Mouse (Mus musculus): ENCODE measurements at regions not wholly inside any gene's neighbourhood (a gene's known extent, or its start where the extent isn't known, plus 50 kb on each side); places are given as distances from the start of the nearest gene placed in this dataset.

DNA sequence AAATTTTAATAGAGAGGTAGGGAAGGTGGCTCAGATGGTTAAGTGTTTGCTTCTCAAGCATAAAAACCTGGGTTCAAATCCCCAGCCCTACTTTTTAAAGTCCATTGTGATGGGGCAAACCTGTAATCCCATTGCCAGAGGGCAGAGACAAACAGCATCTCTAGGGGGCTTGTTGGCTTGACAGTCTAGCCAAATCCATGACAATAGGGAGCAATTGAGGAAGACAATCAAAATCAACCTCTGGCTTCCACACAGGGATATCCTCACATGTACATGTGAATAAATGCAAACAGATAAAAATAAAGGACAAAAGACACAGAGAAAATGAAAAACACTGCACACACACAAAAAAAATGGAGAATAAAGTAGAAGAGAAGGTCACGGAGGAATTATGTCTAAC, 59.3 kb upstream of the Rspo3 start:
- TF ChIP-seq ZNF384 (IDR thresholded peaks at IDR 0.05; ENCODE audit: low read depth, low read length) (no peak), TAL1 (IDR thresholded peaks at IDR 0.05; ENCODE audit: low read length) (no peak), MAZ (IDR thresholded peaks at IDR 0.05; ENCODE audit: low read depth, low read length) (no peak), SIN3A (IDR thresholded peaks at IDR 0.05; ENCODE audit: low read length) (no peak), MAFK (IDR thresholded peaks at IDR 0.05; ENCODE audit: borderline replicate concordance, low read depth, low read length) (no peak), POLR2A (IDR thresholded peaks at IDR 0.05; ENCODE audit: control insufficient read depth in 1 of 2, insufficient read depth in 1 of 2, low read depth in 1 of 2, low read length in 2 of 2, poor library complexity in 1 of 2) (no peak), CTCF (IDR thresholded peaks at IDR 0.05 in 2 of 3, conservative IDR thresholded peaks at IDR 0.05 in 1 of 3; ENCODE audit: control insufficient read depth in 1 of 3, insufficient read depth in 1 of 3, low read depth in 2 of 3, low read length in 3 of 3, poor library complexity in 1 of 3, severe bottlenecking in 1 of 3) (no peak), ZKSCAN1 (IDR thresholded peaks at IDR 0.05; ENCODE audit: low read depth, low read length) (no peak), POLR2AphosphoS5 (IDR thresholded peaks at IDR 0.05; ENCODE audit: borderline replicate concordance, low read depth, low read length) (no peak), NRF1 (IDR thresholded peaks at IDR 0.05; ENCODE audit: insufficient read depth, low read depth, low read length, poor library complexity, severe bottlenecking) (no peak), ELF1 (IDR thresholded peaks at IDR 0.05; ENCODE audit: low read depth, low read length) (no peak)

All from MEL (cell line).